Comparison of ENCODE assay signal across 10 mouse cellular contexts in the genomic region with DNA sequence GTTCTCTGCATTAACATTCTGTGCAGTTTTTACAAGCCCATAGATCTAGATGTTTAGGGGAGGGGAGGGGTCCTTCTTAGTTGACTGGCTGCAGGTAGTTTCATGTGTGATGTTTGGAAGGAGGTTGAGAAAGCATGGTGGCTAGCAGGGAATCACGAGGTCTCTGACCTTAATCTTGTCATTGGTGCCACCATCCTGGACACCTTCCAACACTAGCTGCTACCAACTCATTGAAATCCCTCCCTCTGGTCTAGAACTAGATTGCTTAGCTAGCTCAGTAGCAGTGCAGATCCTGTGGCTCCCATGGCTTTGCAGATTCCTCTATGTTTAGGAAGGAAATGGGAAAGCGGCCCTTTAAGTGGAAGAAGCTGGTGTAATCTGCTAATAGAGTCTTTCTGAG. TPM values are rescaled to one million over a fixed set of nuclear protein-coding genes. Genes with fewer than 3 reads are reported as not detected.
DNase-seq lines count a peak whose midpoint lies in the region; ATAC-seq and TF ChIP-seq lines count a peak whose summit lies in the region.
"Had no signal": no experiment of that assay in that cellular context is flagged by ENCODE, and none has a peak within 500 bp of the region (broad histone marks: within the 10 kb centered on the region; RNA-seq: fewer than 3 reads in every experiment).

No protein-coding gene starts in this region.

- no peak overlapping the region for H3K27ac ChIP-seq in heart, postnatal 0 days (ENCODE audit: low read depth)
- no peak overlapping the region for H3K27ac ChIP-seq in thymus, adult 2 months (ENCODE audit: control insufficient read depth, insufficient read depth, low read length)

- WGBS in heart, postnatal 0 days, result 53% methylated on average over 2 of the region's 2 CpGs
- 53% methylated on average over 2 of the region's 2 CpGs for WGBS in thymus, adult 2 months

- H3K4me1 ChIP-seq in heart, postnatal 0 days (ENCODE audit: control insufficient read depth, insufficient read depth), result peaks cover 13% of the 10 kb centered on the region; the same call in 1 of the 2 replicates
- H3K4me1 ChIP-seq in thymus, adult 2 months (replicated peaks; ENCODE audit: control insufficient read depth, insufficient read depth, low read length), result peaks cover 44% of the 10 kb centered on the region

- peaks cover 10% of the 10 kb centered on the region for H3K36me3 ChIP-seq in heart, postnatal 0 days (replicated peaks; ENCODE audit: control insufficient read depth, insufficient read depth, low read length)
- H3K36me3 ChIP-seq in thymus, adult 2 months (ENCODE audit: control insufficient read depth, insufficient read depth, low read length), result peaks cover 35% of the 10 kb centered on the region

- TF ChIP-seq POLR2A in thymus, adult 2 months (IDR thresholded peaks at IDR 0.05; ENCODE audit: control insufficient read depth, extremely low read depth, insufficient read depth, low read length, poor library complexity), result no peak

- no peak for DNase-seq in heart, postnatal 0 days (ENCODE audit: low spot score)
- DNase-seq in heart, adult 8-10 months (ENCODE audit: low spot score), result no peak
- peak; percentile 14 for DNase-seq in thymus, adult 2 months
- no peak for DNase-seq in thymus, postnatal 4 days
- peak; percentile 24 to 32 for DNase-seq in cerebellum, postnatal 36 days
- DNase-seq in thymus, postnatal 25 days, result peak; percentile 23
- DNase-seq in urinary bladder, postnatal 10 days (ENCODE audit: low spot score), result no peak
- DNase-seq: embryo, embryonic 11 days; kidney, postnatal 4 days had no signal

- H3K9ac ChIP-seq in heart, postnatal 0 days (replicated peaks; ENCODE audit: low read depth, low read length), result no peak overlapping the region

- ATAC-seq in heart, postnatal 0 days (ENCODE audit: insufficient read depth, low read depth), result no peak
- ATAC-seq: activated CD4-positive, CD25-positive, alpha-beta regulatory T cell, adult 4 months had no signal

- TF ChIP-seq EP300 in heart, postnatal 0 days (IDR thresholded peaks at IDR 0.05; ENCODE audit: low read depth), result no peak

- H3K4me2 ChIP-seq in heart, postnatal 0 days (ENCODE audit: low read depth, low read length), result peak overlapping the region; percentile 78; the same call in 1 of the 2 replicates

- H3K9me3 ChIP-seq in heart, postnatal 0 days (replicated peaks; ENCODE audit: control insufficient read depth, low read length), result no peaks in the 10 kb centered on the region

- no peaks in the 10 kb centered on the region for H3K27me3 ChIP-seq in heart, postnatal 0 days (ENCODE audit: control insufficient read depth, insufficient read depth, low read length)
- no peaks in the 10 kb centered on the region for H3K27me3 ChIP-seq in thymus, adult 2 months (ENCODE audit: control insufficient read depth, insufficient read depth, low read length)

- no peak for TF ChIP-seq CTCF in heart, postnatal 0 days (IDR thresholded peaks at IDR 0.05; ENCODE audit: low read depth)
- no peak for TF ChIP-seq CTCF in thymus, adult 2 months (IDR thresholded peaks at IDR 0.05; ENCODE audit: borderline replicate concordance, control insufficient read depth, extremely low read depth, insufficient read depth, low read length, poor library complexity)

- H3K4me3 ChIP-seq in heart, postnatal 0 days (ENCODE audit: low read depth, low read length), result no peak overlapping the region; the same call in 1 of the 2 replicates
- peak overlapping the region; percentile 31; the same call in 1 of the 2 replicates for H3K4me3 ChIP-seq in thymus, adult 2 months (ENCODE audit: control insufficient read depth, insufficient read depth, low read length)

RNA-seq across cellular contexts. Expression of a gene that starts 1.5 kb away (rescaled TPM):
- 3.6 and 8.2 TPM in 2 replicates for total RNA-seq in heart, postnatal 0 days (2014; rRNA removed; ENCODE audit: low replicate concordance)
- 5.0 and 5.4 TPM in 2 replicates for polyA plus RNA-seq in heart, postnatal 0 days (2015; fragmentation: Nextera tagmentation; extraction: Ambion mirVana)
- 1 to 10 TPM; 5.2 to 7.7 (median 6.5) TPM for total RNA-seq in heart, adult 8-10 months (2022)
- polyA plus RNA-seq in thymus, adult 2 months (2012; rRNA removed), result 372 and 423 TPM in 2 replicates

RNA-seq across cellular contexts. Expression of a gene that starts 14.8 kb away (rescaled TPM):
- 0.93 and 4.5 TPM in 2 replicates for total RNA-seq in heart, postnatal 0 days (2014; rRNA removed; ENCODE audit: low replicate concordance)
- polyA plus RNA-seq in heart, postnatal 0 days (2015; fragmentation: Nextera tagmentation; extraction: Ambion mirVana), result 3.9 and 4.5 TPM in 2 replicates
- 1 to 10 TPM; 4.8 to 5.8 (median 5.4) TPM for total RNA-seq in heart, adult 8-10 months (2022)
- 64.2 and 67.6 TPM in 2 replicates for polyA plus RNA-seq in thymus, adult 2 months (2012; rRNA removed)

RNA-seq across cellular contexts. Expression of a gene that starts 19.9 kb away (rescaled TPM):
- 3.4 TPM in 1 of 2 replicates, not detected in the other for total RNA-seq in heart, postnatal 0 days (2014; rRNA removed; ENCODE audit: low replicate concordance)
- 1.3 and 1.6 TPM in 2 replicates for polyA plus RNA-seq in heart, postnatal 0 days (2015; fragmentation: Nextera tagmentation; extraction: Ambion mirVana)
- total RNA-seq in heart, adult 8-10 months (2022), result under 1 TPM in 3 of 4 experiments, not detected in 1; 0.22 to 0.84 (median 0.43) TPM
- 1,056 and 1,075 TPM in 2 replicates for polyA plus RNA-seq in thymus, adult 2 months (2012; rRNA removed)

RNA-seq across cellular contexts. Expression of a gene that starts 25.3 kb away (rescaled TPM):
- total RNA-seq in heart, postnatal 0 days (2014; rRNA removed; ENCODE audit: low replicate concordance), result 109 and 165 TPM in 2 replicates
- polyA plus RNA-seq in heart, postnatal 0 days (2015; fragmentation: Nextera tagmentation; extraction: Ambion mirVana), result 426 and 447 TPM in 2 replicates
- 100 to 1,000 TPM; 313 to 324 (median 318) TPM for total RNA-seq in heart, adult 8-10 months (2022)
- 68.1 and 70.7 TPM in 2 replicates for polyA plus RNA-seq in thymus, adult 2 months (2012; rRNA removed)

RNA-seq across cellular contexts. Expression of a gene that starts 25.4 kb away (rescaled TPM):
- total RNA-seq in heart, postnatal 0 days (2014; rRNA removed; ENCODE audit: low replicate concordance), result 85.4 and 98.0 TPM in 2 replicates
- 24.5 and 26.3 TPM in 2 replicates for polyA plus RNA-seq in heart, postnatal 0 days (2015; fragmentation: Nextera tagmentation; extraction: Ambion mirVana)
- total RNA-seq in heart, adult 8-10 months (2022), result 10 to 100 TPM; 14.3 to 18.7 (median 15.6) TPM
- 430 and 598 TPM in 2 replicates for polyA plus RNA-seq in thymus, adult 2 months (2012; rRNA removed)

Comparison
In these comparisons a context has a peak if more than half of its experiments do, and no peak if none do; other contexts are left out.
1. DNase-seq: peak in thymus, adult 2 months (single experiment), cerebellum, postnatal 36 days (2 of 2) and thymus, postnatal 25 days (single experiment); none in heart, postnatal 0 days (single experiment), heart, adult 8-10 months (single experiment), thymus, postnatal 4 days (single experiment) and urinary bladder, postnatal 10 days (single experiment).